Mouse (Mus musculus): ENCODE measurements at regions not wholly inside any gene's neighbourhood (a gene's known extent, or its start where the extent isn't known, plus 50 kb on each side); places are given as distances from the start of the nearest gene placed in this dataset.

GRCm38 (mm10) chr15:97504325-97504724 is 201.3 kb downstream of the Rpap3 start:
- no peak for DNase-seq (ENCODE audit: low spot score in 2 of 2)

GRCm38 (mm10) chr15:97502056-97502455 is 203.6 kb downstream of the Rpap3 start:
- DNase-seq (ENCODE audit: low spot score in 2 of 2): no peak

GRCm38 (mm10) chr15:97501420-97501819 is 204.2 kb downstream of the Rpap3 start:
- no peak for DNase-seq (ENCODE audit: low spot score in 2 of 2)

GRCm38 (mm10) chr15:97499821-97500385 is 205.7 kb downstream of the Rpap3 start:
- no peak for DNase-seq (ENCODE audit: low spot score in 2 of 2)

- DNase-seq (ENCODE audit: low spot score in 2 of 2): peak in 1 of 2 experiments; percentile 16
These were observed 206.4 kb downstream of the Rpap3 start for GRCm38 (mm10) chr15:97499240-97499639.

- DNase-seq (ENCODE audit: low spot score in 2 of 2): no peak
These were observed 207.2 kb downstream of the Rpap3 start for GRCm38 (mm10) chr15:97498375-97498774.

- no peak for DNase-seq (ENCODE audit: low spot score in 2 of 2)
These were observed 209.6 kb downstream of the Rpap3 start for GRCm38 (mm10) chr15:97496026-97496425.

- no peak for DNase-seq (ENCODE audit: low spot score in 2 of 2)
These were observed 212.3 kb downstream of the Rpap3 start for GRCm38 (mm10) chr15:97493340-97493739.

- DNase-seq (ENCODE audit: low spot score in 2 of 2): no peak
These were observed 213.8 kb downstream of the Rpap3 start for GRCm38 (mm10) chr15:97491796-97492195.

- no peak for DNase-seq (ENCODE audit: low spot score in 2 of 2)
These were observed 218.2 kb downstream of the Rpap3 start for GRCm38 (mm10) chr15:97487425-97487824.

- peak in 1 of 2 experiments; percentile 30 for DNase-seq (ENCODE audit: low spot score in 2 of 2)
These were observed 225.1 kb upstream of the Amigo2 start for GRCm38 (mm10) chr15:97471986-97472779.

GRCm38 (mm10) chr15:97471476-97471875 is 224.4 kb upstream of the Amigo2 start:
- DNase-seq (ENCODE audit: low spot score in 2 of 2): no peak

- DNase-seq (ENCODE audit: low spot score in 2 of 2): no peak
These were observed 222.7 kb upstream of the Amigo2 start for GRCm38 (mm10) chr15:97469684-97470344.

GRCm38 (mm10) chr15:97468732-97469683 is 221.9 kb upstream of the Amigo2 start:
- no peak for DNase-seq (ENCODE audit: low spot score in 2 of 2)

- DNase-seq (ENCODE audit: low spot score in 2 of 2): no peak
These were observed 220.8 kb upstream of the Amigo2 start for GRCm38 (mm10) chr15:97467781-97468485.

GRCm38 (mm10) chr15:97466906-97467465 is 219.9 kb upstream of the Amigo2 start:
- no peak for DNase-seq (ENCODE audit: low spot score in 2 of 2)

GRCm38 (mm10) chr15:97466110-97466509 is 219.0 kb upstream of the Amigo2 start:
- DNase-seq (ENCODE audit: low spot score in 2 of 2): no peak

- no peak for DNase-seq (ENCODE audit: low spot score in 2 of 2)
These were observed 218.3 kb upstream of the Amigo2 start for GRCm38 (mm10) chr15:97465366-97465765.

- DNase-seq (ENCODE audit: low spot score in 2 of 2): peak in 1 of 2 experiments; percentile 9
These were observed 217.7 kb upstream of the Amigo2 start for GRCm38 (mm10) chr15:97464737-97465136.

- no peak for DNase-seq (ENCODE audit: low spot score in 2 of 2)
These were observed 215.5 kb upstream of the Amigo2 start for GRCm38 (mm10) chr15:97462587-97462986.

GRCm38 (mm10) chr15:97462006-97462405 is 214.9 kb upstream of the Amigo2 start:
- no peak for DNase-seq (ENCODE audit: low spot score in 2 of 2)

All from urinary bladder, postnatal 36 days (tissue).